Comparison of ENCODE assay signal across 8 mouse cellular contexts in genomic region chr15:97235183-97235582, GRCm38 (mm10). TPM values are rescaled to one million over a fixed set of nuclear protein-coding genes. Genes with fewer than 3 reads are reported as not detected.
A peak's percentile ranks its signal among the peaks of the same experiment; 100 is the strongest.
DNase-seq lines count a peak whose midpoint lies in the region; ATAC-seq and TF ChIP-seq lines count a peak whose summit lies in the region.

No protein-coding gene starts in this region.

- H3K27ac ChIP-seq in gastrocnemius, adult 2 months = no peak overlapping the region
- H3K27ac ChIP-seq in liver, embryonic 13.5 days = no peak overlapping the region

- no peaks in the 10 kb centered on the region for H3K36me3 ChIP-seq in liver, embryonic 13.5 days

- peak; percentile 18; the same call in 1 of the 2 replicates for ATAC-seq in liver, embryonic 13.5 days (ENCODE audit: low read depth)

- no peaks in the 10 kb centered on the region for H3K27me3 ChIP-seq in liver, embryonic 13.5 days

- no peaks in the 10 kb centered on the region; the same call in 1 of the 2 replicates for H3K9me3 ChIP-seq in liver, embryonic 13.5 days (replicated peaks)

- H3K4me3 ChIP-seq in gastrocnemius, adult 2 months = no peak overlapping the region
- H3K4me3 ChIP-seq in liver, embryonic 13.5 days (replicated peaks) = no peak overlapping the region

- no peak overlapping the region for H3K4me2 ChIP-seq in liver, embryonic 13.5 days

- TF ChIP-seq CTCF in gastrocnemius, adult 2 months (IDR thresholded peaks at IDR 0.05) = peak; percentile 98

- no peak overlapping the region for H3K9ac ChIP-seq in liver, embryonic 13.5 days

- DNase-seq in gastrocnemius, adult 18-20 months (ENCODE audit: low spot score) = peak; percentile 69
- no peak for DNase-seq in gastrocnemius, postnatal 25 days
- DNase-seq in right cerebral cortex, postnatal 14 days = peak; percentile 32
- DNase-seq in right cerebral cortex, postnatal 36 days (ENCODE audit: low spot score in 2 of 2) = no peak
- peak; percentile 35 for DNase-seq in c-Kit-negative CD71-positive TER-119-positive erythroid progenitor cells, embryonic 14.5 days (ENCODE audit: low read depth, low spot score)
- peak; percentile 50 for DNase-seq in gastrocnemius, adult 2 months
- DNase-seq in liver, embryonic 13.5 days = peak; percentile 15
- peak; percentile 25 for DNase-seq in skeletal muscle tissue, adult 2 months (ENCODE audit: low read depth, low spot score)

- intact Hi-C loops in gastrocnemius, adult 2 months (cut with DNase I) = loop anchor here (2.0 kb wide), 1 partner anchor 38 kb away; no protein-coding TSS in a partner anchor

- H3K4me1 ChIP-seq in liver, embryonic 13.5 days (replicated peaks) = no peaks in the 10 kb centered on the region

- 16% methylated on average over 7 of the region's 7 CpGs for WGBS in liver, embryonic 13.5 days (ENCODE audit: insufficient replicate concordance)

RNA-seq across cellular contexts. Expression of gene Pced1b, which starts 11.7 kb away (rescaled TPM):
- 1 to 10 TPM in 1 of 2 experiments, under 1 TPM in 1; 0.88 to 1.2 TPM for total RNA-seq in gastrocnemius, adult 18-20 months (2021)
- total RNA-seq in gastrocnemius, postnatal 25 days (2021) = 1 to 10 TPM in 1 of 2 experiments, under 1 TPM in 1; 0.87 to 1.2 TPM
- total RNA-seq in gastrocnemius, adult 2 months (2021) = 1 to 10 TPM; 1.3 to 1.6 TPM
- 4.6 and 5.8 TPM in 2 replicates for polyA plus RNA-seq in liver, embryonic 13.5 days (2015; fragmentation: Nextera tagmentation; extraction: Ambion mirVana)

RNA-seq across cellular contexts. Expression of gene Amigo2, which starts 11.9 kb away (rescaled TPM):
- total RNA-seq in gastrocnemius, adult 18-20 months (2021) = 1 to 10 TPM; 1.3 to 2.1 TPM
- 1 to 10 TPM; 1.5 to 3.2 TPM for total RNA-seq in gastrocnemius, postnatal 25 days (2021)
- 1 to 10 TPM; 2.3 TPM for total RNA-seq in gastrocnemius, adult 2 months (2021)
- polyA plus RNA-seq in liver, embryonic 13.5 days (2015; fragmentation: Nextera tagmentation; extraction: Ambion mirVana) = 0.74 and 1.0 TPM in 2 replicates

Comparison
In these comparisons a context has a peak if more than half of its experiments do, and no peak if none do; other contexts are left out.
1. DNase-seq: peak in gastrocnemius, adult 18-20 months (single experiment), right cerebral cortex, postnatal 14 days (single experiment), c-Kit-negative CD71-positive TER-119-positive erythroid progenitor cells, embryonic 14.5 days (single experiment), gastrocnemius, adult 2 months (single experiment), liver, embryonic 13.5 days (single experiment) and skeletal muscle tissue, adult 2 months (single experiment); none in gastrocnemius, postnatal 25 days (single experiment) and right cerebral cortex, postnatal 36 days (0 of 2).